In genomic region chr13:47666956-47667701, GRCm38 (mm10) we compare ENCODE assay signal across 8 mouse cellular contexts.
A peak's percentile ranks its signal among the peaks of the same experiment; 100 is the strongest.
DNase-seq lines count a peak whose midpoint lies in the region; ATAC-seq lines count a peak whose summit lies in the region.

No protein-coding gene starts in this region.

- no peak overlapping the region for H3K9ac ChIP-seq in forebrain, embryonic 14.5 days (ENCODE audit: low read length)
- no peak overlapping the region for H3K9ac ChIP-seq in heart, embryonic 16.5 days (ENCODE audit: low read length)
- no peak overlapping the region for H3K9ac ChIP-seq in liver, embryonic 13.5 days

- H3K4me3 ChIP-seq in forebrain, embryonic 14.5 days (ENCODE audit: low read depth, low read length) = no peak overlapping the region
- no peak overlapping the region for H3K4me3 ChIP-seq in heart, embryonic 16.5 days (ENCODE audit: low read length)
- no peak overlapping the region for H3K4me3 ChIP-seq in liver, embryonic 13.5 days (replicated peaks)

- H3K36me3 ChIP-seq in forebrain, embryonic 14.5 days (ENCODE audit: control insufficient read depth, insufficient read depth, low read length) = no peaks in the 10 kb centered on the region
- H3K36me3 ChIP-seq in heart, embryonic 16.5 days (ENCODE audit: control insufficient read depth, insufficient read depth) = no peaks in the 10 kb centered on the region
- H3K36me3 ChIP-seq in liver, embryonic 13.5 days = no peaks in the 10 kb centered on the region

- peak overlapping the region; percentile 15; the same call in 1 of the 2 replicates for H3K4me2 ChIP-seq in forebrain, embryonic 14.5 days (ENCODE audit: low read length)
- peak overlapping the region; percentile 24; the same call in 1 of the 2 replicates for H3K4me2 ChIP-seq in heart, embryonic 16.5 days (ENCODE audit: low read depth, low read length)
- no peak overlapping the region for H3K4me2 ChIP-seq in liver, embryonic 13.5 days

- peak; percentile 89 for ATAC-seq in forebrain, embryonic 14.5 days
- ATAC-seq in heart, embryonic 16.5 days (replicated peaks; ENCODE audit: extremely low read depth, insufficient read depth, low FRiP score) = peak; percentile 58
- no peak for ATAC-seq in liver, embryonic 13.5 days (ENCODE audit: low read depth)

- no peaks in the 10 kb centered on the region for H3K9me3 ChIP-seq in forebrain, embryonic 14.5 days (replicated peaks; ENCODE audit: control insufficient read depth, low read length)
- H3K9me3 ChIP-seq in heart, embryonic 16.5 days (replicated peaks; ENCODE audit: control insufficient read depth, low read length) = no peaks in the 10 kb centered on the region
- H3K9me3 ChIP-seq in liver, embryonic 13.5 days (replicated peaks) = no peaks in the 10 kb centered on the region

- peak overlapping the region; percentile 31; the same call in 1 of the 2 replicates for H3K27ac ChIP-seq in forebrain, embryonic 14.5 days (ENCODE audit: low read depth, low read length)
- H3K27ac ChIP-seq in heart, embryonic 16.5 days (ENCODE audit: low read length) = peak overlapping the region; percentile 72
- no peak overlapping the region for H3K27ac ChIP-seq in liver, embryonic 13.5 days

- peaks cover 14% of the 10 kb centered on the region; the same call in 1 of the 2 replicates for H3K4me1 ChIP-seq in forebrain, embryonic 14.5 days (ENCODE audit: control insufficient read depth, insufficient read depth, low read length)
- H3K4me1 ChIP-seq in heart, embryonic 16.5 days (ENCODE audit: control insufficient read depth, insufficient read depth, low read length) = peaks cover 10% of the 10 kb centered on the region
- H3K4me1 ChIP-seq in liver, embryonic 13.5 days (replicated peaks) = no peaks in the 10 kb centered on the region

- 17% methylated on average over 13 of the region's 13 CpGs for WGBS in forebrain, embryonic 14.5 days
- 24% methylated on average over 13 of the region's 13 CpGs for WGBS in heart, embryonic 16.5 days
- WGBS in liver, embryonic 13.5 days (ENCODE audit: insufficient replicate concordance) = 22% methylated on average over 13 of the region's 13 CpGs

- DNase-seq in ES-CJ7 (ENCODE audit: low read depth, low spot score) = peak; percentile 72
- peak; percentile 67 for DNase-seq in cerebellum, adult 11 months
- peak; percentile 97 for DNase-seq in forebrain, embryonic 14.5 days (ENCODE audit: low spot score)
- DNase-seq in kidney, postnatal 25 days = peak; percentile 90 to 96
- peak; percentile 6 for DNase-seq in liver, embryonic 13.5 days
- DNase-seq in ovary, adult 18-20 months (ENCODE audit: low spot score) = peak; percentile 79
- DNase-seq in thymus, postnatal 25 days = peak; percentile 22

- no peaks in the 10 kb centered on the region for H3K27me3 ChIP-seq in forebrain, embryonic 14.5 days (replicated peaks; ENCODE audit: control insufficient read depth, insufficient read depth, low read length)
- H3K27me3 ChIP-seq in heart, embryonic 16.5 days (ENCODE audit: control insufficient read depth, insufficient read depth, low read length) = no peaks in the 10 kb centered on the region
- no peaks in the 10 kb centered on the region for H3K27me3 ChIP-seq in liver, embryonic 13.5 days

Comparison
In these comparisons a context has a peak if more than half of its experiments do, and no peak if none do; other contexts are left out.
1. DNase-seq: peak in every context shown above with its lines; median percentile 97 in forebrain, embryonic 14.5 days; 93 in kidney, postnatal 25 days; 79 in ovary, adult 18-20 months; 72 in ES-CJ7; 67 in cerebellum, adult 11 months; 22 in thymus, postnatal 25 days; 6 in liver, embryonic 13.5 days.